Mouse (Mus musculus): ENCODE data around the gene Glis3. TPM values are rescaled to one million over a fixed set of nuclear protein-coding genes. Genes with fewer than 3 reads are reported as not detected.

Glis3 gene
- total RNA-seq, 2 experiments from 2014 or later: 0.61 to 1.2 TPM

DNA sequence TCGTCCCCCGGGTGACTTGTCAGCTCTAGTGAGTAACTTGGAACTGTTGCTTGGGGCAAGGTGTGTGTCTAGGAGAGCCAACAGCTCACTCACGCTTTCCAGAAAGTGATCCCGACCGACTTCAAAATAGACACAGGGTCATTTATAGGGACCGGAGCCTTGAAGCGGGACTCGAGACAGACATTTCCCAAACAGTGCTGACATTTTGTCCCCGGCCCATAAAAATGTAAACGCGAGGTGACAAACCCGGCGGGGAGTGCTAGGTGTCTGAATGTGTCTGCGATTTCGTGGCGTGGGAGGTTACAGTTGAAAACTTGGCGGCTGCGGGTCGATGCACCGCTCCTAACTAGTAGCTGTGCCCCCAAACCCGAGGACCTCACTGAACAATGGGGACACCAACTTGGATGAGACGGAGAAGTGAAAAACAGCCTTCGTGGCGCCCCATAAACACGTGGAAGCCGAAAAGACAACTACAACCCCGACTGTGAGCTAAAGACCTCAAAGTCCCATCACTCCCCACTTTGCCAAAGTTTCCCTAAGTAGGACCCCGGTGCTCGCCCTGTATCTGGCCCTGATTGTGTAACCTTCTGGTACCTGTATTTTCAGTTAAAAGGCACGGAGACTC is 1.1 kb downstream of the Glis3 start:
- intact Hi-C loops (cut with DNase I): no loop called here
- no peak for TF ChIP-seq CTCF (IDR thresholded peaks at IDR 0.05)
- DNase-seq: no peak
- peak overlapping the region; percentile 68 for H3K27ac ChIP-seq
- peak overlapping the region; percentile 82 for H3K4me3 ChIP-seq

DNA sequence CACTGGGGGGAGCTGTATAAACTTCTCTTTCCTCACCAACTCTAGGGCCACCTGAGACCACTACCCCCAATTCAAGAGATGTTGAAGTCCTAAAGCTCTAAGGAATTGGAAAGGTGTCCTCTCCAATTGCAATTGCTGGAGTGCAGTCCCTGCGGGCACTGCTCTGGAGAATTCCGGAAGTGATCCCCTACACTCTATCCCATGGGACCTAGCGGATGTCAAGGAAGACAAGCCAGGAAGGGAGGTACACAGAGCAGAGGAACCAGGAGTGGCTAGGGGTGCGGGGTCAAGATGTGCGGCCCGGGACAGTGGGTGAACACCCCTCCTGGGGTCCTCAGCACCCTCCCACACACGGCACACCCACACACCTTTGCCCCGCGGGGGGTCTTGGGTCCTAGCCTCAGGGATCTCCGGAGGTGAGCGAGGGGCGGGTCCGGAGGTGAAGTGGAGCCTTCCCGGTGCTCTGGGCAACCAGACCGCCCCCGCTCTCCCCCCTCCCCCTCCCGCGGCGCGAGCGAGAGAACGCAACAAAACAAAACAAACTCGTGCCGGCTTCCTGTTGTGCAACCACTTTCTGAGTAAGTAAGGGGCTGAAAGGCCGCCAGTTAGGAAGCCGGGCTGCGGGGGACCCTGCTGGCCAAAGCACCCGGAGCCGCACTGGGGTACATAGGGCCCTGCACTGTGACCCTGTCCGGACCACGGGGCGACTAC is 2.0 kb downstream of the Glis3 start:
- Histone ChIP-seq H3K27ac (peak overlapping the region; percentile 68), H3K4me3 (peak overlapping the region; percentile 82)
- intact Hi-C loops (cut with DNase I): no loop called here
- DNase-seq: peak; percentile 67
- no peak for TF ChIP-seq CTCF (IDR thresholded peaks at IDR 0.05)

DNA sequence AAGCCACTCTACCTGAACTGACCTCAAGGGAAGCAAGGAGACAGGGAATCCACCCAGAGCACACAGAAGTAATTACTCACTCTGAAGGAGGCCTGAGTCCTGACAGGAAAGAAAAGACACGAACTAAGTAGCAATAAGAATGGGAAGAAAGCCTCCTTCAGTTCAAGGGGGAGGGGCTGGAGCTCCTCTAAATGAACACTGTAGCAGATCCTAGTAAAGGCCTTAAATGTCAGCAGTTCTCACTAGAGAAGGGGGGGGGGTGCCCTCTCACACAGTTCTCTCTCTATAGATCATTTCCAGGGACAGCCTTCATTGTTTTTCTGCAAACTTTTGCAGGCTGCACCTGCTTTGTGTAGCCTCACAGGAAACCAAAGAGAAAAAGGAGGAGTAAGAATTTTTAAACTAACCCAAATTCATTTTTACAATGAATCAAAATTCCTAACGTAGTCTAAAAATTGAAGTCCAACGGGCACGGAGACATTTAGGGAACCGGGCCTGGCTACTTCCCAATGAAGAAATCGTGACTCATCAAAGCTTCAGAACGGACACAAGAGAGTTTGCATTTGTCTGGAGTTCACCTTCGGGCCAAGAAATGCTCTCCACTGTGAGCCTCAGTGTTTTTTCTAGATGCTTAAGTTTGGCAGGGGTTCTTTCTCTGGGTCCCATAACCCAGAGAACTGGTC is 2.7 kb downstream of the Glis3 start:
- no peak; the same call in 1 of the 2 replicates for TF ChIP-seq CTCF (IDR thresholded peaks at IDR 0.05)
- intact Hi-C loops (cut with DNase I): no loop called here
- peak; percentile 42 for DNase-seq
- Histone ChIP-seq H3K27ac (peak overlapping the region; percentile 68), H3K4me3 (peak overlapping the region; percentile 82)

DNA sequence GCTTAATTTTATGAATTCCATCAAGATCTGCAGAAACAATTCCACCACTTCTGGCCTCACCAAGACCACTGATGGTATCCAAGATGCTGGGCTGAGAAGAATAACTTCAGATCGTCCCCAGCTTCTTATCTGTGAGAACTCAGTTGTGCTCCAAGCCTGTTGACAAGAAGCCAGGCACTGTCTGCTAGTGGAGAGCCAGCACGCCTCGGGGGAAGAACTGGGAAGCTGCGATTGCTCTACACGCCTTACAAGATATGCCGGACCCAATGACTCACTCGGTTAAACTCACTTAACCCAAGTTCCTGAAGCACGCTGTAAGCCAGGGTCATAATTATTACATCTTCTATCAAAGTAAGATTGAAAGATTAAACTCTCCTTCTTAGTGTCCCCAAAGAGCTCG is 16.1 kb downstream of the Glis3 start:
- Histone ChIP-seq H3K27ac (0 out of 2 replicates have a peak overlapping the region, but pooled peaks have one; percentile 8), H3K4me3 (peak overlapping the region; percentile 36; the same call in 1 of the 2 replicates)
- TF ChIP-seq CTCF (IDR thresholded peaks at IDR 0.05): no peak
- intact Hi-C loops (cut with DNase I): no loop called here
- peak; percentile 69 for DNase-seq

DNA sequence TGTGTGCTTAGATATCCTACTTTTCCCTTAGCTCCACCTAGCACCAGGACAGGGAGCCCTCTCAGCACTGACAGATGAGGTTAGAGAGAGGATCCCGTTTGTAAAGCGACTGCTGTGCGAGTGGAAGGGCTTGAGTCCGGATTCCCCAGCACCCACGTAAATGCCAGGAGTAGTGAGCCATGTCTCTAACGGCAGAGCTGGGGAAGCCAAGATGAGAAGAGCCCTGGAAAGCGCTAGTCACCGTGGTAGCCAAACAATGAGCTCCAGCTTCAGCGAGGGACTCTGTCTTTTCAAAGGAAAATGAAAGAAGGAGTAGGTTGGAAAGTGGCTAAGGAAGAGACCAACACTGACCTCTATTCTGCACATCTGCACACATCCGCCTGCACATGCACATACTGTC is 16.7 kb downstream of the Glis3 start:
- no peak for DNase-seq
- intact Hi-C loops (cut with DNase I): no loop called here
- no peak for TF ChIP-seq CTCF (IDR thresholded peaks at IDR 0.05)
- Histone ChIP-seq H3K27ac (0 out of 2 replicates have a peak overlapping the region, but pooled peaks have one; percentile 8), H3K4me3 (peak overlapping the region; percentile 36)

DNA sequence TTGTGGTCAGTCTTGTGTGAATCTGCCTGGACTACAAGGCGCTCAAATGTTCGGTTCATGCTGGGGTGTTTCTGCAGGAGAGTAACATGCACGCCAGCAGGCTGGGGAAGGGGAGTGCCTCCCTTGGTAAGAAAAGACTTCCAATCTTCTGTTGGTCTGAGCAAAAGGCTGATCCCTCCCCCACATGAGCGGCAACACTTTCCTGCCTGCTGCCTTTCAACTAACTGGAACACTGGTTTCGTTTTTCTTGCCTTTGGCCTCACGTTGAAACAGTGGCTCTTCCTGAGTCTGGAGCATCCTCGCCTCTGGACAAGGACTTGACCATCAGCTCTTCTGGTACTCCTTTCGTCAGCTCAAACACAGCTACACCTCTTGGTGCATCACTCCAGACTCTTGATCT is 17.4 kb downstream of the Glis3 start:
- intact Hi-C loops (cut with DNase I): no loop called here

DNA sequence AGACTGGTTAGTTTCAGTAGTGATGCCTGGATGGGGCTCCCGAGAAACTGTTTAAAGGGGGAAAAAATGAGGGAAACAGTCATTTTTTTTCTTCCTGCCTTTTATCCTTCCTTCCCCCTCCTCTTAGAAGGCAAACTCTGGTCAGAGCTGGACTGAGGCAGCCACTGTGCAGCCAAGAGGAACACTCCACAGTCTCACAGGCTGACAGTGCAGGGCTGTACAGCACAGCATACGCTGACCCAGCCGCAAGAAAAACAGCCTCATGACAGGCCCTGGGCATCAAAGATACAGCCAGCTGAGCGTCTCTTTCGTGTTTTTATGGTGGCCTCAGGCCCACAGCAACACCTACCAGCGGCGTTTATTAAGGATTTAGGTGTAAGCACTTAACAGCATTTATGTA is 19.0 kb downstream of the Glis3 start:
- Histone ChIP-seq H3K27ac (no peak overlapping the region), H3K4me3 (no peak overlapping the region)
- intact Hi-C loops (cut with DNase I): no loop called here
- no peak for DNase-seq
- no peak for TF ChIP-seq CTCF (IDR thresholded peaks at IDR 0.05)

More for the DNA sequence above, 17.4 kb downstream of the Glis3 start:
- TF ChIP-seq CTCF (IDR thresholded peaks at IDR 0.05): no peak
- no peak for DNase-seq
- Histone ChIP-seq H3K27ac (no peak overlapping the region), H3K4me3 (no peak overlapping the region)

DNA sequence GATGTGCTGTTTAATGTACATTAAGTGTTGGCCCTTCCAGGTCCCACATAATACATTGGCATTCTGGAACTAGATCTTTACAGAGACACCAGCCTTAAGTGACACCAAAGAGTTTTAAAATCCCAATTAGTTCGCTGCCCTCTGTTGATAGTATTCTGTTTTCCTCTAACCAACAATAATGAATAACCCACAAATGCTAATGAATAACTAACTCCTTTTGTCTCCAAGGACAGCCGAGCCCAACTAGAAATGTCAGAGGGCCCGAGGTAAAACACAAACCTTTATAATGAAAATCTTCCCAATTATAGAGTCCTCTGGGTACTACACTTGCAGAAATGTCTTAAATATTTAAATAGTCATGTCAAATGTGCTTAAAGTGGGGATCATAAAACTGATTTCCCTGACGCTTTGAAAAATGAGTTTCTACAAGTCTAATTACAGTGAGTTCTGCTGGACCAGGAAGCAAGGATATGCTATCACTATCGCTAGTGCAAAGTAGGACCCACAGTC is 22.1 kb downstream of the Glis3 start:
- no peak for DNase-seq
- TF ChIP-seq CTCF (IDR thresholded peaks at IDR 0.05): no peak
- H3K4me3 ChIP-seq: no peak overlapping the region
- no peak overlapping the region for H3K27ac ChIP-seq
- intact Hi-C loops (cut with DNase I): no loop called here

DNA sequence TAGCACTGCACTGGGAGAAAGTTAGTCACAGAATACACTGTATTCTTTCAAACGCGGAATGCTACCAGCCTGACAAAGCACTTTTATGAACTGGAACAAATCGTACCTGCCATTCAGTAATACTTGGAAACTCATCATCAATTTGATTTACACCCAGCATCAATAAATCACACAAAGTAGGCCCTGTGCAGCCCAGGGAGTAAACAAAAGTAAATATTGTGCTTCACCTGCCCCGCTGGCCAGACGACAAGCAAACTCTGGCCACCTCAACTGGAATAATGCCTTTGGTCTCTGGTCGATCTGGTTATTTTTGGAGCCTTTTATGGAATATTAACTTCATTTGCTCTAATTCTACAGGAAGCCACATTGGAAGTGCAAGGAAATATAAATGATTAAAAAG is 23.0 kb downstream of the Glis3 start:
- TF ChIP-seq CTCF (IDR thresholded peaks at IDR 0.05): no peak
- Histone ChIP-seq H3K27ac (no peak overlapping the region), H3K4me3 (no peak overlapping the region)
- DNase-seq: no peak
- intact Hi-C loops (cut with DNase I): no loop called here

DNA sequence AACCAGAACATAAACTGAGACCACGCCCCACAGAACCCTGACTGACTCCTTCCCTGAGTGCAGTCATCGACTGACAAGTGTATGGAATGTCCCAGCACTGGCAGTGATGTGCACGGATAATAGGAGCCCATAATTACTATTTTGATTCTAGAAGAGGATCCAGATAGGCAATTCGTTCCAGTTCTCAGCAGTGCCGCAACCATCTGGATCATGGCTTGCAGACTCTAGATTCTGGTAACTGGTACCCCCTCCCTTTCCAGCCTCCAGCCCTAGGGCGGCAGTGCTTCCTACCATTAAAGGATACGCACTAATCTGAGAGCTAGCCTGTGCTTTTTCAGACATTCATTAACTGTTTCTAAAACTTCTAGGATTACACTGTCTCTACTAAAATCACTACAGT is 24.7 kb downstream of the Glis3 start:
- TF ChIP-seq CTCF (IDR thresholded peaks at IDR 0.05): no peak
- H3K27ac ChIP-seq: no peak overlapping the region
- no peak for DNase-seq
- intact Hi-C loops (cut with DNase I): no loop called here
- no peak overlapping the region for H3K4me3 ChIP-seq

DNA sequence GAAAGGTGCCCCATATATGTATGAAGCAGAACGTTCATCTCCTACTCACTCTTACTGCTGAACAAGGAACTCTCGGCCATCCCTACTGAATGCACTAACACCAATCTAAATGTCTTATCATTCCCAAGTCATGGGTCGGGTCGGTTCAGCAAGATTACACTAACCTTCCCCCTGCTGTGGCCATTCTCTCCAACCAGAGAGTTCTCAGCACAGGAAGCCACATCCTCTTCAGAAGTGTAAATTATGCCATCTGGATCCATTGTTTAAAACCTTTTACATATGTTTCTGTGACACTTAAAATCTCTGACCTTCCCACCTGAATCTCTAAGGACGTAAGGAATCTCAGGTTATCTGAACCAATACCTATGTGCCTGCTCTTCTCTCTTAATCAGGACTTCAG is 29.0 kb downstream of the Glis3 start:
- TF ChIP-seq CTCF (IDR thresholded peaks at IDR 0.05): no peak

DNA sequence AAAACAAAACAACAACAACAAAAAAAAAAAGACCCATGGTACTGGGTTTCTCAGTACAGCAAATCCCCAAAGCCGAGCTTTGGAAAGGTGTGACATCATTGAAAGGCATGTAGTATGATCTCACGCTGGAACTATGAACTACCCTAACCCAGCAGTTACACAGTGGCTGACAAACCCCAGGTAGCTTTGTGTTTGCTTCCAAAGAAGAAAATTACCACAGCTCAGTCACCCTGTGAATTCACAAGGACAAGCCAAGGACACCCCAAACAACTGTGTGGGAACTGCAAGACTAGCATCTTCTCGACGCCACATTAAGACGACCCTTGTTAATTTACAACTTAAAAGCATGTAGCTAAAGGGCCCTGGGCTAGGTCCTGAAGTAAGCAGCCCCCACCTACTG is 30.4 kb downstream of the Glis3 start:
- TF ChIP-seq CTCF (IDR thresholded peaks at IDR 0.05): no peak
- Histone ChIP-seq H3K4me3 (no peak overlapping the region), H3K27ac (no peak overlapping the region)
- DNase-seq: no peak
- intact Hi-C loops (cut with DNase I): no loop called here

More for the DNA sequence above, 29.0 kb downstream of the Glis3 start:
- no peak overlapping the region for H3K27ac ChIP-seq
- no peak overlapping the region for H3K4me3 ChIP-seq
- intact Hi-C loops (cut with DNase I): no loop called here
- no peak for DNase-seq

DNA sequence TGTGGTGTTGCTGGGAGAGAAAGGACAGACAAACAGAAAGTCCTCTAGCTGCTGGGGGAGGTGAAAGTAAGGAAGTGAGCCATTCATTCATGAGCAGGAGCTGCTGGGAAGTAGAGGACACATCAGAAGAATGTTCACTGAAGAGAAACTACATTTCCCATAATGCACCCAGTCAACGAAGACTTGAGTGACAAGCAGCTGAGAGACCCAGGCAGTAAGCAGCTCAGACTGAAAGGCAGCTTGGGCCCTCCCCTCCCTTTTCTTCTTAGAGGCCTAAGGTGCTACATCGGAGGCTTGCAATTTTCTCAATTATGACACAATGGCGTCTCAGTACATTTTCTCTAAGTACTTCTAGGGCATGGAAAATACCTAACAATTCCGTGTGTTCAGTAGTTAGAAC is 31.0 kb downstream of the Glis3 start:
- no peak for TF ChIP-seq CTCF (IDR thresholded peaks at IDR 0.05)
- DNase-seq: no peak
- Histone ChIP-seq H3K27ac (no peak overlapping the region), H3K4me3 (no peak overlapping the region)
- intact Hi-C loops (cut with DNase I): no loop called here
